Mouse (Mus musculus): ENCODE measurements around the gene St3gal4. TPM values are rescaled to one million over a fixed set of nuclear protein-coding genes. Genes with fewer than 3 reads are reported as not detected.

St3gal4 gene
- total and polyA plus RNA-seq, 3 experiments, result 54.2 to 56.3 TPM; not detected in 1

DNA sequence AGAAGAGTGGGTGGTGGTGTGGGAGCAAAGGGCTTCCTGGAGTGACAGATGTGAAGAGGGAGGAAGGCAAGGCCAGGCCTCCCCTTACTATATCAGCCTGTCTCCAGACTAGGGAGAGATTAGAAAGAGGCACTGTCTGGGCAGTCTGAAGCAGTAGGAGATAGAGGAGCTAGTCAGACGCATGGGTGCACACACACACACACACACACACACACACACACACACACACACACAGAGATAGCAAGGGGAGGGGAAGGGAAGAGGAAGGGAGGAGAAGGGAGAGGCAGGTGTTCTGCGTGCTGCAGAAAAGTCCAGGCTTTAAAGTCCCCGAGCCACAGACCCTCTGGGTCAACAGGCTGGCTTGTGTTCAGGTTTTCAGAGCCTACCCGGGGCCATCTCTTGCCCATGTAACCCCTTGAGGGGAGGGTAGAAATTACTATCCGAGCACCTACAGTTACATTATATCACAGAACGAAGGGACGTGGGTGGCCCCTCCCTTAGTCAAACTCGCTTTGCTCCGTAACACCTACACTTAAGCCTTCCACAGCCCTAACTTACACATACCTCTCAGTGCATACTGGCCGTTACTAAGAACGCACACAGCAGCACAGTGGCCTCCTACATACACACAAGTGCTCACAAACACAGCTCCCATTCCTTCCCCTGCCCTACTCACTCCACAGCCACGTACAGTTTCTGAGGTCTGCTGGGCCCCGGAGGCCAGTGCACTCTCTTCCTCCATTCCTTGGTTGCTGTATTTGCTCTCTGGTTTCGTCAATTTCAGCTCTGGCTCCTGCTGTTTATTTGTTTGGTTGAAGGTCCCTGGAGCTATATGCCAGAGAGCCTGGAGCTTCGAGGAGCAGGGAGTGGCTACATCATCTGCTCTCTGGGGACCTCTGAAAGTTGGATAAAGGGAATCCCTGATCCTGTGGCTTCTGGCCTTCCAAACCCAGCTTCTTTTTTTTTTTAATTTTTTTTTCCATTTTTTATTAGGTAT lies 12.9 kb downstream of the St3gal4 start (continued):
- TF ChIP-seq CTCF (IDR thresholded peaks at IDR 0.05 in 2 of 3, conservative IDR thresholded peaks at IDR 0.05 in 1 of 3; ENCODE audit: control insufficient read depth in 1 of 3, insufficient read depth in 1 of 3, low read depth in 2 of 3, low read length in 3 of 3, poor library complexity in 1 of 3, severe bottlenecking in 1 of 3) (no peak), POLR2AphosphoS2 (IDR thresholded peaks at IDR 0.05; ENCODE audit: low read length) (no peak), MEF2A (IDR thresholded peaks at IDR 0.05; ENCODE audit: extremely low read depth, insufficient replicate concordance, low read depth, low read length, poor library complexity, severe bottlenecking) (no peak), MAZ (IDR thresholded peaks at IDR 0.05; ENCODE audit: low read depth, low read length) (peak; percentile 51; the same call in 1 of the 2 replicates)

DNA sequence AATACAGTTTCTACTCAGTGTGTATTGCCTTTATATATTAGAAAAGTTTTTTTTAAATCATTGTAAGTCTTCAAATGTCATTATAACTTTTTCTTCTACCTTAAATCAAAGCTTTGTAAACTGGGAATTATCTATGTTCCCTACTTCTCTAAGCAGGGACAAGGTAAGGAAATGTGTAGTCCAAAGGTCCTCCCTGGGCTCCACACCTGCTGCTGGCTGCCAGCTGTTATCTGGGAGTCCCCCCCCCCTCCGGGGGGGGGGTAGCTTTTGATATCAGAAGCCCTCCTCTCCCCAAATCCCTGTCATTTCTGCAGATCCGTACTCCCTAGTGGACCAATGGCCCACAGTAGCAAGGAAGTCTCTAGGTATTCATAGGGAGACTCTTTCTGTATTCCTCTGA lies 13.6 kb downstream of the St3gal4 start:
- TF ChIP-seq MAZ (IDR thresholded peaks at IDR 0.05; ENCODE audit: low read depth, low read length) (no peak), EP300 (IDR thresholded peaks at IDR 0.05; ENCODE audit: low read depth in 1 of 2, low read length in 2 of 2) (no peak), KAT2A (conservative IDR thresholded peaks at IDR 0.05; ENCODE audit: low read depth, low read length) (no peak), MAX (IDR thresholded peaks at IDR 0.05; ENCODE audit: low read length) (no peak), HCFC1 (IDR thresholded peaks at IDR 0.05; ENCODE audit: low read depth, low read length) (no peak), CTCF (IDR thresholded peaks at IDR 0.05 in 2 of 3, conservative IDR thresholded peaks at IDR 0.05 in 1 of 3; ENCODE audit: control insufficient read depth in 1 of 3, insufficient read depth in 1 of 3, low read depth in 2 of 3, low read length in 3 of 3, poor library complexity in 1 of 3, severe bottlenecking in 1 of 3) (no peak)
- Histone ChIP-seq H3K9me3 (replicated peaks; ENCODE audit: insufficient read depth, low read length) (no peaks in the 10 kb centered on the region), H3K79me2 (ENCODE audit: control insufficient read depth, insufficient read depth, low read length, poor library complexity) (peaks cover 34% of the 10 kb centered on the region), H3K9ac (ENCODE audit: control insufficient read depth, low read depth, low read length, poor library complexity, severe bottlenecking) (no peak overlapping the region), H3K27ac (ENCODE audit: control insufficient read depth, low read depth, low read length) (0 out of 2 replicates have a peak overlapping the region, but pooled peaks have one; percentile 21), H3K36me3 (ENCODE audit: control insufficient read depth in 1 of 2, insufficient read depth in 2 of 2, low read length in 2 of 2) (peaks cover 0 to 5% of the 10 kb centered on the region in 2 experiments), H3K27me3 (ENCODE audit: control insufficient read depth in 1 of 2, insufficient read depth in 2 of 2, low read length in 2 of 2) (no peaks in the 10 kb centered on the region), H3K4me1 (ENCODE audit: control insufficient read depth in 1 of 2, insufficient read depth in 2 of 2, low read length in 2 of 2) (peaks cover 12 to 18% of the 10 kb centered on the region in 2 experiments), H3K4me3 (ENCODE audit: control insufficient read depth in 1 of 2, insufficient read depth in 1 of 2, low read depth in 2 of 2, low read length in 2 of 2) (no peak overlapping the region)
- no peak for DNase-seq (ENCODE audit: low read depth, low spot score)

DNA sequence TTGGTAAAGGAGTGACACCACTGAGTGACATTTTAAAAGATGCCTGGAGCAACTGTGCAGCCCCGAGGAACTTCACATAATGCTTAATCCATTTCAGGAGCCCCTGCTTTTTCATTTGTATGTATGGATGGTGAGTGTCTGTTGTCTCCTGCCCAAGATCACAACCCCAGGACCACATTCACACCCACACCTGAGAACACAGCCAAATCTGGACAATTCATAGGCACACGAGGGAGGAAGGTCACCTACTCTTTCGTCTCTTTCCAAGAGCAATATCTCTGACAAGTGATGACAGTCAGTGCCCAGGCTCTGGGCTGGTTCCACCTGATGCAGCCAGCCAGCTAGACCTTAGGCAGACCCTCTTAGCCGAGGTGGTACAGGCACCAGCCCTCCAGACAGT lies 14.4 kb downstream of the St3gal4 start:
- no peaks in the 10 kb centered on the region for H3K27me3 ChIP-seq (ENCODE audit: control insufficient read depth in 1 of 2, insufficient read depth in 2 of 2, low read length in 2 of 2)
- H3K9ac ChIP-seq (ENCODE audit: control insufficient read depth, low read depth, low read length, poor library complexity, severe bottlenecking), result no peak overlapping the region
- H3K79me2 ChIP-seq (ENCODE audit: control insufficient read depth, insufficient read depth, low read length, poor library complexity), result peaks cover 28% of the 10 kb centered on the region
- peaks cover 0 to 3% of the 10 kb centered on the region in 2 experiments for H3K36me3 ChIP-seq (ENCODE audit: control insufficient read depth in 1 of 2, insufficient read depth in 2 of 2, low read length in 2 of 2)
- no peak overlapping the region for H3K27ac ChIP-seq (ENCODE audit: control insufficient read depth, low read depth, low read length)
- no peaks in the 10 kb centered on the region for H3K9me3 ChIP-seq (replicated peaks; ENCODE audit: insufficient read depth, low read length)
- DNase-seq (ENCODE audit: low read depth, low spot score), result no peak
- H3K4me1 ChIP-seq (ENCODE audit: control insufficient read depth in 1 of 2, insufficient read depth in 2 of 2, low read length in 2 of 2), result peaks cover 9 to 13% of the 10 kb centered on the region in 2 experiments
- no peak for TF ChIP-seq JUND (IDR thresholded peaks at IDR 0.05; ENCODE audit: low read depth, low read length)
- TF ChIP-seq UBTF (IDR thresholded peaks at IDR 0.05; ENCODE audit: borderline replicate concordance, insufficient read depth, low read depth, low read length), result no peak
- no peak for TF ChIP-seq MYC (IDR thresholded peaks at IDR 0.05; ENCODE audit: low read depth, low read length)
- TF ChIP-seq POLR2A (IDR thresholded peaks at IDR 0.05; ENCODE audit: control insufficient read depth in 1 of 2, insufficient read depth in 1 of 2, low read depth in 1 of 2, low read length in 2 of 2, poor library complexity in 1 of 2), result no peak
- no peak for TF ChIP-seq ELF1 (IDR thresholded peaks at IDR 0.05; ENCODE audit: low read depth, low read length)
- no peak for TF ChIP-seq USF2 (IDR thresholded peaks at IDR 0.05; ENCODE audit: borderline replicate concordance in 1 of 2, insufficient read depth in 1 of 2, low read depth in 1 of 2, low read length in 2 of 2)
- no peak for TF ChIP-seq MAZ (IDR thresholded peaks at IDR 0.05; ENCODE audit: low read depth, low read length)
- TF ChIP-seq EP300 (IDR thresholded peaks at IDR 0.05; ENCODE audit: low read depth in 1 of 2, low read length in 2 of 2), result no peak
- TF ChIP-seq KAT2A (conservative IDR thresholded peaks at IDR 0.05; ENCODE audit: low read depth, low read length), result no peak
- TF ChIP-seq RAD21 (IDR thresholded peaks at IDR 0.05; ENCODE audit: low read depth, low read length), result no peak
- no peak for TF ChIP-seq ZKSCAN1 (IDR thresholded peaks at IDR 0.05; ENCODE audit: low read depth, low read length)
- TF ChIP-seq ZNF384 (IDR thresholded peaks at IDR 0.05; ENCODE audit: low read depth, low read length), result no peak
- no peak for TF ChIP-seq TCF12 (IDR thresholded peaks at IDR 0.05; ENCODE audit: low read depth, low read length)
- no peak for TF ChIP-seq ETS1 (IDR thresholded peaks at IDR 0.05; ENCODE audit: low read depth, low read length)
- no peak overlapping the region for H3K4me3 ChIP-seq (ENCODE audit: control insufficient read depth in 1 of 2, insufficient read depth in 1 of 2, low read depth in 2 of 2, low read length in 2 of 2)

All from MEL (cell line).